Mouse (Mus musculus): Measurements from ENCODE around the gene Coro2a.

DNA sequence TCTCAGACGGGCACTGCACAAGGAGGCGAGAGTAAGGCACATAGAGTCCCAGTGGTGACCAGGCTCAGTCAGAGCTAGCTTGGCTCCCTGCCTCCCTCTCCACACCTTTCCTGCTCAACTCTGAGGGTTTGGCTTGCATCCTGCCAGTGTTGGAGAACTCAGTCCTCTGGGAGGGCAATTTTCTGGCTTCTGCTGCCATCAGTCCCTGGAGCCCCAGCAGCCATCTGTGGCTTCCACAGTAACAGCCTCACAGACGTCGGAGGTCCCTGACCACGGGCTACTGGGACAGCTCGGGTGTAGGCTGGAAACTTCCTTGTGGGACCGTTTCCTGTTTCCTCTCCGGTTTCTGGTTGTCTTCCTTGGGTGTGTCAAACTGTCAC lies 16.2 kb downstream of the Coro2a start:
- TF ChIP-seq CTCF (IDR thresholded peaks at IDR 0.05 in 2 of 3, conservative IDR thresholded peaks at IDR 0.05 in 1 of 3; ENCODE audit: control insufficient read depth in 1 of 3, insufficient read depth in 1 of 3, low read depth in 2 of 3, low read length in 3 of 3, poor library complexity in 1 of 3, severe bottlenecking in 1 of 3) (no peak), HCFC1 (IDR thresholded peaks at IDR 0.05; ENCODE audit: low read depth, low read length) (no peak)
